Mouse (Mus musculus) thymus, adult 18-20 months (tissue): ENCODE measurements around the gene Hspa2.

ENCODE experiments used
- DNase-seq, 2 experiments: peaks; one replicate each; pipeline ENCODE4 v3.0.0; 2022; ENCODE audit warnings: mixed read lengths in 2 of 2

Hspa2 gene

GRCm38 (mm10) chr12:76403886-76404537, at the start of gene Hspa2:
Gene Hspa2 (plus strand): TSS chr12:76404176.
- DNase-seq, result peak; percentile 99

DNA sequence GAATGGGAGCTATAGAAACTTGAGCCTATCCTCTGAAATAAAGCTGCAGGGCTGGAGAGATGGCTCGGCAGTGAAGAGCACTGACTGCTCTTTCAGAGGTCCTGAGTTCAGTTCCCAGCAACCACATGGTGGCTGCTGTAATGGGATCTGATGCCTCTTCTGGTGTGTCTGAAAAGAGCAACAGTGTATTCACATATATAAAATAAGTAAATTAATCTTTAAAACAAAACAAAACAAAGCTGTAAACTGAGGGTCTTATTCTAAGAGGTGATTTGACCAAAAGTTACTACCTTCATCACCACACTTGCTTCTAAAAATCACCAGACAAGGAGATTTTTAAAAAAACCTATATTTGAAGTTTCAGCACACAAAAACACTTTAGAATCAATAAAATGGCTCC, 43.1 kb upstream of the Hspa2 start:
- no peak for DNase-seq

DNA sequence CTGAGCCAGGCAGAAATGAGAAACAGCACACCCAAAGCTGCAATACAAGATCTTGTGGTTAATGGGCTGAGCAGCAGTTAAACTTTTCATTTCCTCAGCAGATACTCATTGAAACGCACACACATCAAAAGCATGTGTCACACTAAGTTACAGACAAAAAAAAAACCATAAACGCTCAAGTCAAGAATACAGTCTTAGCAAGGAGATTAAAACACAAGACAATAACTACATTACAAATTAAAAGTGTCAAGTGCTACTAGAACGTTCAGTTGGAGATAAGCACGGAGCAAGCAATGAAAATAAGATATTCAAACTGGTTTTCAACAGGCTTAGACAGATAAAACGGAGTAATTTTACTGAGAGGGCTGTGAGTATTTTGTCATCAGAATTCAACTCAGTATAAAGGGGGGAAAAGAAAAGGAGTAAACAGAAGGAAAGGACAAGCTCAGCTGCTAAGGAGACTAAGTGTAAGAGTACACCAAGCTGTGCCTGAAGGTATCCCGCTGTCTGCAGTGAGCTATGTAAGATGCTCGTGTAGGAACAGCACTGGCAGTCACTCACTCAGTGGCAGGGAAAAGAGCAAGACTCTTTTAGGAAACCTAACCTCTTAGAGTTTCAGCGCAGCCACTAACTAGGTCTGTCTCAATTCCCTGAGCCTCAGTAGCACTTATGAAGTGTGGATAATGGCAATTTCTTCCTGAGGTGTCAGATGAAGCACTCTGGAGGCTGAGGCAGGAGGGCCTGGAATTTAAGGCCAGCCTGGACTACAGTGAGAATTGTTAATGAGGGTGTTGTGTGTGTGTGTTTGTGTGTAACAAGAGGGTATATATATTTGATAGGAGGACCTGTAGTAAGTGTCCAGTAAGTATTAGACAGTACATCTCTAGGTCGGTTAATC, 42.3 kb upstream of the Hspa2 start:
- DNase-seq, result no peak

DNA sequence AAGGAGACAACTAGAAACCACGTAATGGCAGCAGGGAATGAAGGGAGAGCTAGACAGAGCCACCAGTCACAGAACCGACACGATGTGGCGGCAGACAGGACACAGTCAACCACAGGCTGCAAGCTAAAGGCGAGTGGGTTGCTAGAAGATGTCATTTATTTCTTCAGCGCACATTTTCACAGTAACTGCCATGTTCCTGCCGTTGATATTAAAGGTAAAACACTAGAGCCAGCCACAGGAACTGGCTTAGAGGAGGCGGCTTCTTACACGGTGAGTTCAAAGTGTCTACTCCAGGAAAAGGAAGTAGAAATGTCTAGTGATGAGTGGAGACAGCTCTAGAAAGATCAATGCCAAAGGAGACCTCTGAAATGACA, 41.7 kb upstream of the Hspa2 start:
- no peak for DNase-seq

DNA sequence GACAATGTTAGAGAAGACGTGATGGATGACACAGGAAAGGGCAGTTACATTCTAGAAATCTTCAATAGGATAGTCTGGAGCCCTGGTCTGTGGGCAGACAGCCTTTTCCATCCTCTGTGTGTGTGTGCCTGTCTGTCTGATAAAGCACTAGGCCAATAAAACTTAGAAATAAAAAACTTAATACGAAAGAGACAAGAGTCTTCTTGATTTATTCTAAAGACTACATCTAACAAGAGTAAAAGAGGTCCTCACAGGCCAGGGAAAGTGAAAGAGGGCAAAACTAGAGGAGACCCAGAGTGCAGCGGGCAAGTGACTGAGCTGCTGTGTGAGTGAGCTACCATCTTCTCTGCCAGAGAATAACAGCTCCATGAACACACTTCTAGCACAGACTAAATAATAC, 37.7 kb upstream of the Hspa2 start:
- no peak for DNase-seq

- DNase-seq, result no peak
Observed at GRCm38 (mm10) chr12:76367096-76367995, 36.6 kb upstream of the Hspa2 start.

DNA sequence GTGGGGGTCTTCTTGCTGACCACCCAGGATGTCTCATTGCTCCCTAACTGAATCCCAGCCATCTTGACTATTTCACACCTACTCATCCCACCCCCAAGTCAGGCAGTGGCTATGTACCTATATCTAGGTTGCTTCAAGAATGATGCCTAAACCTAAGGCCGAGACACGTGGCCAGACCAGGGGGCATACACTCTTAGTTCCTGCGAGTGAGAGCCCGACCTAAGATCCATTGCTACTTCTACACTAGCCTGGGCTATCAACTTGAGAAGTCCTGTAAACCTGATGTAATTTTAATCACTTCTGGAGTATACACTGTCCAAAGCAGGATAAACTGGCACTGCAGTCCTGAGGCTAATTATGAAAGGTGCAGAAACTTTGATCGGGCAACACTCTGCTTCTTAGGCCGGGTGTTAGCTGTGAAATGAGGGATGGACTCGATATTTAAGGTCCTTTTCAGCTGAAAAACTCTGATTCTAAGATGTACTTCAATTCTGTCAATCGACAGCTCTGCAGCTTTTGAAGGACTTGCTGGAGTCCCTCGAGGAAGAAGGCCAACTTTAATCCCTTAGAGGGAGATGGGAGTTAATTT, 35.7 kb upstream of the Hspa2 start:
- no peak for DNase-seq

GRCm38 (mm10) chr12:76368790-76369205, 35.2 kb upstream of the Hspa2 start:
- DNase-seq, result no peak

GRCm38 (mm10) chr12:76369206-76369977, 34.6 kb upstream of the Hspa2 start, which contains the start of gene Zbtb25:
Gene Zbtb25 (minus strand): TSS chr12:76369602.
- peak; percentile 61 to 72 for DNase-seq

- DNase-seq, result peak; percentile 78 to 81
Observed at GRCm38 (mm10) chr12:76369978-76370830, 33.8 kb upstream of the Hspa2 start, which contains the start of gene Zbtb1. Gene Zbtb1 (plus strand): TSS chr12:76370266.

DNA sequence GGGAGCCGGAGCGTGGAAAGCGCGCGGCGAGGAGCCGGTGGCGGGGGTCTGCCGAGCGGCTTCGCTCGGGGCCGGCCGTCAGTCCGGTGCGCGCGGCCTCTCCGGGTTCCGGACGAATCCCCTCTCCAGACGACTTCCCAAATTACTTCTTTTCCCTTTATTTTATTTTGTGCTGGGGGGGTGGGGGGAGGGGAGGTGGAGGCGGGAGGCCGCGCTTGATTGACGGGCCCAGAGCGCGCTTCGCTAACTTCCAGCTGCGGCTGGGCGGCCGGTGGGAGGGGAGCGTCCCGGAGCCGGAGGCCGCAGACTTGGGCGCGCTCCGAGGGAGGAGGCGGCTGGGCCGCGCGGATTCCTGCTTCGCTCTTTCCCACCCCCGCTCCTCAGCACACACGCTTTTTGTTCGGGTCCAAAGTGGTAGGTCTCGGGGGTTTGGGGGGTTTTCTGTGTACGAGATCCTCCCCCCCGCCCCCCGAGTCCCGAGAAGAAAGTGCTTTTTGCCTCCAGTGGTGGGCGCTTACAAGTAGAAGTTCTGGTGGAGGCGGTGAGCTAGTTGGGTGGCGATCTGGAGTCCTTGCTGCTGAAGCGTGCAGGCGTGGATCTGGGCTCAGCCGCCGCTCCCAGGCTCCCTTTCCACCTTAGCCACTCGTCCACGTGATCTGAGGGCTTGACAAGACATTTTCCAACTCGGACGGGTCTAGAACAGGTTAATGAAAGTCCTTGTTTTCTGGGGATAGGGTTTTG, 33.0 kb upstream of the Hspa2 start:
- DNase-seq, result peak; percentile 65 to 70

- no peak for DNase-seq
Observed at GRCm38 (mm10) chr12:76372046-76372445, 31.9 kb upstream of the Hspa2 start.

DNA sequence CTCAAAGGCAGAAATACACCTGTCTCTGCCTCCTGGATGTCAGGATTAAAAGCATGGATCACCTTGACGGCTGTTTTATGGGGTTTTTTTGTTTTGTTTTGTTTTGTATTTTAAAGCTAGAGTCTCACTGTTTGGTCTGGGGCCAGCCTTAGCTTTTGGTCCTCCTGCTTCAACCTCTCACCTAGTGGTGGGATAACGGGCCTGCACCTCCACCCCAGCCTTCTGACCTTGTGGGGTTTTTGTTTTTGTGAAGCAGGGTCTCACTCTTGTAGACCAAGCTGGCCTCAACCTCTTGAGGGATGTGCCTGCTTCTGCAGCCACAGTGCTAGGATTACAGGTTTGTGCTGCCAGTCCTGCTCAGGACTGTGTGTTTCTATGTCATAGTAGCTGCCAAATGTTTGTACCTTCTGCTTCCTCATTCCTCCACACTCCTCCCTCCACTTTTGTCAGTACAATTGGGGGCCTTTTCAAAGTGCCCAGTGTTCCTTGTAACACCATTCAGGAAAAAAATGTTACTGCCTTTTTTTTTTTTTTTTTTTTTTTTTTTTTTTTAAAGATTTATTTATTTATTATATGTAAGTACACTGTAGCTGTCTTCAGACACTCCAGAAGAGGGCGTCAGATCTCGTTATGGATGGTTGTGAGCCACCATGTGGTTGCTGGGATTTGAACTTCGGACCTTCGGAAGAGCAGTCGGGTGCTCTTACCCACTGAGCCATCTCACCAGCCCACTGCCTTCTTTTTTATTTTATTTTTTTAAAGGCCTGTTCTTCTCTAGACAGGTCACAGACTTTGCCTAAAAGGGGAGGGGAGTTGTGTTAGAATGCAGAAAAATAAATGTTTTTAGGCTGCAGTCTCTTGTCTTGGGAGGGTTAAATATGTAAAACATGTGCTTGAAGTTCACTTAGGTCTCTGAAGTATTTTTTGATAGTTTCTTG, 30.8 kb upstream of the Hspa2 start:
- no peak for DNase-seq

DNA sequence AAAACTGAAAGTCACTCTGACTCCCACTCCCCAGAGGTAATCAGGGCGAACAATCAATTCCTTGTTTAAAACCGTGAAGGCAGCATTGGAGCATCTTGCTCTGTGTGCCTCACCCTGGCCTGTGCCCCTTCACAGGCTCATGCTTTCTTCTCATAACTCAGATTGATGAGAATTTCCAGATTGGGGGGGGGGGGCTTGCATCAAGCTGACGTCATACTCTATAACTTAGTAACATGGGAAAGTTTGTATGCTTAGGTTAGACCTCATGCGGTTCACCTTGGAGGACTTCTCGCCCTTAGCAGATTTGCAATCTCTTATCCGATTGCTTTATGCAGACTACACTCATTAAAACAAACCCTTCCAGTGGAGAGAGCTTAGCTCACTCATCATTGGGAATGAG, 30.0 kb upstream of the Hspa2 start:
- DNase-seq, result no peak

- no peak for DNase-seq
Observed at GRCm38 (mm10) chr12:76374911-76375310, 29.1 kb upstream of the Hspa2 start.

DNA sequence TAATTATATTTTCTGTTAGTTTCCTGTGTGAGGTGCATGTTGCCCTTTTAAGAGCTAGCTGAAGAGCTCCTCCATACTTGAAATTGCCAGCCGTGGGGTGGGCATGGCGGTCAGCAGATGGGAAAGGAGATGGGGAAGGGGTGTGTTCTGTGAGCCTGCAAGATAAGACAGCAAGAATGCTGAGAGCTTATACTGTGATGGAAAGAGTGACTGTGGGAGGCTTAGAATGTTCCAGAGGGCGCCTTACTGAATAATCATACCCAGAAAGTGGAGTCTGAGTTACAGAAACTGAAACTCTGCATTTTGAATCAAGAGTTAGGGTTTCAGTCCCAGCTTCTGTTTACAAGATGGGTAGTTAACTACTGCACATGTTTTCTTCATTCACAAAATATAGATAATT, 28.5 kb upstream of the Hspa2 start:
- DNase-seq, result no peak

GRCm38 (mm10) chr12:76376649-76377048, 27.3 kb upstream of the Hspa2 start:
- no peak for DNase-seq

DNA sequence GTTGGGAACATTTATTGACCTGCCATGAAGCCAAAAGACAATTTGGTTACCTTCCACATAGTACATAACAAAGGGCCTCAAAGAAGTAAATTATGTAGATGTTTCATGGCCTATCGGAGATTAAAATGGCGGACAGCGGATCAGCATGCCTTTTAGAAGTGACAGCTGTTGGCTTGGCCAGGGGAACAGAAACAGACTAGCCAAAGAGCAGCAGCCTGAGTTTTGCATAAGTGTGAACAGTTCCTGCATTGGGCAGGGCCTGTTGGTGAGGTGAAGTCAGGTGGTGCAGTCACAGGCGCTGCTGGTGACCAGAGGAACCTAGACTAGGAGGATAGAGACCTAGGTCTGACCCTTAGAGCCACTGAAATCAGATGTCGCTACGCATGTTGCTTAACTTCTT, 26.9 kb upstream of the Hspa2 start:
- DNase-seq, result no peak

DNA sequence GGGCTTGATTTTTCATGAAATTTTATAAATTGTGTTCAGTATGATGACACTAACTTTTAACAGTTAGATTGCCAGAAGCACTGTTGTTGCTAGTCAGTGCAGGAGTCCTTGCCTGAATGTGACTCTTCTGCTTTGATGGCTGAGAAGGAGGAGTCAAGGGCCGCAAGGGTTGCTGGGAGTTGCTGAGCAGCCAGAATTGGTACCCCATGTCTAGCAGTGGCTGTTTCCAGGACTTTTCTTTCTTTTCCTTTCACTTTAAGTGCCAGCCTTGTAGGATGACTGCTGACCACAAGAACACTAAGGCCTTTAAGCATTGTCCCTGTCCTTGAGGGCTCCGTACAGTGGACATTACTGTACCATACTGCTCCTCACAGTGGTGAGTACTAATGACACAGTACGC, 26.2 kb upstream of the Hspa2 start:
- DNase-seq, result no peak
